Mouse (Mus musculus) lung, adult 2 months (tissue): ENCODE measurements at regions not wholly inside any gene's neighbourhood (a gene's known extent, or its start where the extent isn't known, plus 50 kb on each side); places are given as distances from the start of the nearest gene placed in this dataset.

Experiments
- DNase-seq: peaks from one replicate; pipeline ENCODE4 v3.0.0; 2022
- H3K4me1 ChIP-seq: fragments of 200-500 bp; 2 replicates; pipeline ENCODE4 v1.6.1; 2011; ENCODE audit warnings: low read length; ENCODE audit not compliant: control insufficient read depth, insufficient read depth
- H3K4me3 ChIP-seq: fragments of 200-500 bp; replicated peaks from 2 replicates; pipeline ENCODE3; 2011; ENCODE audit warnings: low read depth, mild to moderate bottlenecking, control low read depth, low read length; ENCODE audit errors: extremely low read depth
- CTCF ChIP-seq: fragments of 200-500 bp; IDR thresholded peaks from 2 replicates; pipeline ENCODE4 v1.5.1; 2011; ENCODE audit warnings: mild to moderate bottlenecking, low read length, control low read depth; ENCODE audit not compliant: insufficient read depth
- POLR2A ChIP-seq: fragments of 200-500 bp; IDR thresholded peaks from 2 replicates; pipeline ENCODE4 v1.6.1; 2011; ENCODE audit warnings: low read depth, mild to moderate bottlenecking, control low read depth, low read length, borderline replicate concordance; ENCODE audit errors: extremely low read depth
- WGBS: fragments of 180-500 bp; shearing (Covaris S2); methylation state at CpG from one replicate; pipeline ENCODE4 v1.1.7; 2018; 5-methylcytosine and 5-hydroxymethylcytosine counted together

DNA sequence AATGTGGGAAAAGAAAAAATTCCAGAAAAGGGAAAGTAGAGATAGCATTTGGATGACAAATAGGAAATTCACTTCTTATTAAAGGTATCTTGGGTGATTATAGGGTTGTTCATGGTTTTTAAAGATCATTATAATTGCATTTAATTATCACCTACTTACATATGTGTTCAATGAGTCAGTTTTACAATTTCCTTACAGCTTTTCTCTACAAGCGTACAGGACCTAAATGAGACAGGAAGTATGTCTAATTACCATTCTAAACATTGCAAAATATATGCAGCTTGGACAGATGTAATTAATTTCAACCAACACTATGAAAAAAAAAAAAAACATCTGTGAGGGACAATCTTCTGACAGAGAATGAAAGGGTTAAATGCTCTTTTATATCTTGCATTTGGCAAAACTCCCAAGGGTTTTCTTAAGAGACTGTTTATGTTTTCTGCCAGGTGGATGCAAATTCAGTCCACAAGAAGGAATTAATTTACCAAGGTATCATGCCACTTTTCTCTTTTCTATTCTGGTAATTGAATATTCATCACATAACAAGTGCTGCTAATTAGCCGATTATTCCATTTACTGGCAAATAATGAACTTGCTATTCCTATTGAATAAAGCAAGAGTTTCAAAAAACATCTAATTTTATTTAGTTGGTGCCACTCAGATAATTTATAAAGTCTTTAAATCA, 531.5 kb upstream of the Gje1 start:
- H3K4me3 ChIP-seq = no peak overlapping the region
- no peak for DNase-seq
- H3K4me1 ChIP-seq = no peaks in the 10 kb centered on the region
- no peak for TF ChIP-seq POLR2A
- no peak for TF ChIP-seq CTCF
- 71% methylated on average over 2 of the region's 2 CpGs for WGBS

DNA sequence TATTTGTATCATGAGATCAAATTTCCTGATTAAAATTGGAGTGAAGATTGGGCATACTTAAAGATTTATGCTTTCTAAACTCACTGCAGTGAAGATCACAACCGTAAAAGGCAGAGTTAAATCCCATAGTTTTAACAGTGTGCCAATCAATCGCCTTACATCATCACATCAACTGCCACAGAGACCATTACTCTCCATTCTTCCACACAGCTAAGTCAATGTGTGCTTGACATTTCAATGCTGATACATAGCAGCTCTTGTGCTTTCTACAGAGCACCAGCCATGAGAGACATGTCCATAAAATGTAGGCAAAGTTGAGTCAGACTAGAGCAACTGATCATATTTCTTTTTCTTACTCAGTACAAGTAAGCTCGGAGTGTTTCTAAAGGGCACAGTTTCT, 530.9 kb upstream of the Gje1 start:
- DNase-seq = no peak
- TF ChIP-seq CTCF (no peak), POLR2A (no peak)
- 88% methylated on average over 3 of the region's 3 CpGs for WGBS
- H3K4me3 ChIP-seq = no peak overlapping the region
- H3K4me1 ChIP-seq = no peaks in the 10 kb centered on the region

DNA sequence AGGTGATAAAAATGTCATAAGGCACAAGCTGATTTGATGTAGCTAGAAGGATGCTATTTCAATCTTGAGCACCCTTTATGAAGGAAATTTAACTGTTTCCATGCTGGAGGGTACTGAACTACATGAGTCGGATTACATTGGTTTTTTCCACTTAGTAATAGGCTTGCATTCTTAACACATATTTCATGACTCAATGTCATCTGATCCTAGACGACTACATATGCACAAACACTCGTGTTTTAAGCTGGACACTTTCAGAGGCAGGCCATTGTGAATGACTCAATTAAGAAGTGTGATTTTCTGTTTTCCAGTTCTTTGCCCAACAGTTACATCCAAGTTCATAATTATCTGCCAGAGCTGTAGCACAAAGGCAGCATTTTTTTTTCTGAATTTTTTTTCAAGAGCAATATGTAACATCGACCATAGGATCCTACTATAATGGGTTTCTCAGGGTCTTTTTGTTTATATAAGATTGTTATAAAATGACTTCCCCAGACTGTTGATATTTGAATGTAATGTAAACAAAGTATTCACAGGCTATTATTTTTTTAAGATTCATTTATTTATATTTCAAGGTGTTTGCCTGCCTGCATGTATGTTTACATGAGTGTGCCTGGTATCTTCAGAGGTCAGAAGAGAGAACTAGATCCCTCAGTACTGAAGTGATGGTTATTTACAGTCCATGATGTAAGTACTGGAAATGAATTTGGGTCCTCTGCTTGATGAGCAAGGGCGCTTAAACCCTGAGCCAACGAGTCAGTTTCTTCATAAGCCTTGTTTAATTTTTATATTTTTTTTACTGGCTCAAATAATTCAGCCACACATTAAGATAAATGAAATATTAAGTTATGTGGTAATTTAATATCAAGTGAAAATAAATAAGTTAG, 526.6 kb upstream of the Gje1 start:
- H3K4me1 ChIP-seq = no peaks in the 10 kb centered on the region
- no peak overlapping the region for H3K4me3 ChIP-seq
- no peak for DNase-seq
- WGBS = 36% methylated on average over 6 of the region's 6 CpGs
- TF ChIP-seq CTCF (no peak), POLR2A (no peak)

DNA sequence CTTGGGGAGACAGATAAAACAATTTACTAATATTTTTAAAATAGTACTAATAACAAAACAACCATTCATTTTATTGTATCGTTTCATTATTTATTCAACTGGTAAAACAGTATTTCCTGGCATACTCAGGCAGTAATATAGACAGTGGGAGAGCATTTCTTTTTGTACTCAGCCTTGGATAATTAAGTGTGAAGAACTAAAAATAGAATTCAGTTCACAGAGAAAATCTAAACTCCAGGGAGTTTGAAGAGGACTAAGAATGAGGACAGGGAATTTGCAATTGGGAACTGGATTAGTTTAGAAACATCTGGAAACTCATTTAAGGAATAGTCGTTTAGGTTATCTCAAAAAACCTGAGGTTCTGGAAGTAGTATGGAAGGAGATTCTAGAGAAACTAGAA, 525.4 kb upstream of the Gje1 start:
- 29% methylated on average over 2 of the region's 2 CpGs for WGBS
- H3K4me3 ChIP-seq = no peak overlapping the region
- TF ChIP-seq CTCF (no peak), POLR2A (no peak)
- no peaks in the 10 kb centered on the region for H3K4me1 ChIP-seq
- no peak for DNase-seq

DNA sequence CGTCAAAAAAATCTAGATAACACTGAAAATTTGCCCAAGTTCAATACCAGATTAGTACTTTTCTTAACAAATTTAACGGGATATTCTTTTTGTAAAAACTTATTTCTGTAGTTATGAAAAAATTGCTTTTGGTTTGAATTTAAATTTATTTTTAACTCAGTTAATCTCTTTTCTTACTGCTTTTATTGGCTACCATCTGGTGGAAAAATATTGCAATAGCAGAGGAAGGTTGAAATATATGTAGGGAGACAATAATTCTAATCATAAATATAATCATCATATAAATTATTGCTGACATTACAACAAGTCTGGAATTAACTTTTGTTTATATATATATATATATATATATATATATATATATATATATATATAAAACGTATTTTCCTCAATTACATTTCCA, 500.9 kb upstream of the Gje1 start:
- WGBS = 61% methylated on average over 3 of the region's 3 CpGs
- Histone ChIP-seq H3K4me3 (no peak overlapping the region), H3K4me1 (no peaks in the 10 kb centered on the region)
- no peak for DNase-seq
- TF ChIP-seq POLR2A (no peak), CTCF (no peak)

DNA sequence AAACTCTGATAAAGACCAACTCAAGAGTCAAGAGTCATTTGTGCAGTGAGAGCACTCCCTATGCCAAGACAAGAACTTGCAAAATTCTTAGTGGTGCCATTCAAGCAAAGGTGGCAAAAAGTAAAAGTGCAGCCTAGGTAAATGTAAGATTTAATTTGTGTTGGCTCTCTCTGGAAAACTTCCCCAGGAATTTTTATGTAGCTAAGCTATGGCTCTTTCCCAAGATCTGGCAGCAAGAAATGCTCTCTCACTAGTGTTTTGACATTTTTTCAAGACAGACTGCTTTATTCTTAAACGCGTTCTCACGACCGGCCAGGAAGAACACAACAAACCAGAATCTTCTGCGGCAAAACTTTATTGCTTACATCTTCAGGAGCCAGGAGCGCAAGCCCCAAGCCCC, 461.6 kb upstream of the Gje1 start:
- WGBS = 87% methylated on average over 6 of the region's 6 CpGs
- no peak for DNase-seq
- no peak overlapping the region for H3K4me3 ChIP-seq
- TF ChIP-seq CTCF = no peak
- no peak for TF ChIP-seq POLR2A
- H3K4me1 ChIP-seq = no peaks in the 10 kb centered on the region

DNA sequence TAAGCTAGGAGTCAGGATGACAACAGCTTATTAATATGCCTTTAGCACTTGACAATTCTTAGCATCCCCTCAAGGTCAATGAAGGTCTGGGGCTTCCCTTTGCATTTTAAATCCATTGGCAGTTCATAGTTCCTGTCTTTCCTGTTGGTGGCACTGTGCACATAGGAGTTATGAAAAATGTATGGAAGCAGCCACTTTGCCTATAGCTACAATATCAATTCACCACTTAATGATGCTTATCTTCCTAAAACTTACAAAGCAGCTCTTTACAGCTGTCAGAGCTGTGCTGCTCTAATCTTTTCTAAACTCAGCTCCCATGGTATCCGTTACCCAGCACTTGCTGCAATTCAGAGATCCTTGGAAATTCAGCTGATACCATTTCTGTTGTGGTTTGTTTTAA, 456.4 kb upstream of the Gje1 start:
- WGBS = 63% methylated on average over 1 of the region's 1 CpGs
- no peak for DNase-seq

DNA sequence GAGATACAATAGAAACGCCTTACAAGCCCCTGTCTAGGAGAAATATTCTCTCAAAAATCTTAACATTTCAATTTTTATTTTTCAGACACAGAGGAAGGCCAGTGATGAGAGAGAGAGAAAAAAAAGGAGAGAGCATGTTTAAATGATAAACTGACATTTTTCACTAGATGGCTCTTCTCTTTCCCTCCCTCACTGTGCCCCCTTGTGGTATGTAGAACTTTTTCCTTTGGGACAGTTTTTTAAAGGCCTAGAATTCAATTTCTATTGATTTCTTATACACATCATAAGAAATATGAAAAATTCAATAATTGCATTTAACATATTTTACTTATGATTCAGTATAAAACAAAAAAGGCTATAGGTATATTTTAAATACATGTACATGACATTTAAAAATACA, 454.5 kb upstream of the Gje1 start:
- DNase-seq = no peak
- Histone ChIP-seq H3K4me3 (no peak overlapping the region), H3K4me1 (no peaks in the 10 kb centered on the region)
- 72% methylated on average over 1 of the region's 1 CpGs for WGBS
- TF ChIP-seq POLR2A (no peak), CTCF (no peak)

More for the DNA sequence above, 456.4 kb upstream of the Gje1 start:
- no peak overlapping the region for H3K4me3 ChIP-seq
- no peaks in the 10 kb centered on the region for H3K4me1 ChIP-seq
- TF ChIP-seq POLR2A (no peak), CTCF (no peak)

DNA sequence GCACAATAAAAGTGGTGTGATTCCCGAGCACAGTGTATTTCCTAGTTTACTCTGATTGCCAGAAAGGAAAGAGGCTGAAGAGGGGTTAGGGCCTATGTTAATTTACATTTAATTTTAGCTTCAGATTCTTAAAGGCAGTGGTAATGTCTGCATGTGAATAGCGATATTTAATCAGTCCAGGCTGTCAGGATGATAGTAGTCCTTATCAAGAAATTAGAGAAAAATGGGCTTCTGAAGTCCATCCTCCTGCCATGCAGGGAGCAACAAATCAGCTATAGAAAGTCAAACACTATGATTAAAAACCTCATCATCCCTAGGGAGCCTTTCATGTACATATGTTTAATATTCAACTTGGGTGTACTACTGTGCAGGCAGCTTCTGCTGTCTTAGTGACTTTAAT, 422.7 kb upstream of the Gje1 start:
- WGBS = 60% methylated on average over 2 of the region's 2 CpGs
- DNase-seq = no peak
- Histone ChIP-seq H3K4me3 (no peak overlapping the region), H3K4me1 (no peaks in the 10 kb centered on the region)
- TF ChIP-seq POLR2A (no peak), CTCF (no peak)
